ENCODE assay signal across 24 mouse cellular contexts in genomic region chr4:28588745-28589530, GRCm38 (mm10).
A peak's percentile ranks its signal among the peaks of the same experiment; 100 is the strongest.
DNase-seq lines count a peak whose midpoint lies in the region; ATAC-seq and TF ChIP-seq lines count a peak whose summit lies in the region.
"Had no signal": no experiment of that assay in that cellular context is flagged by ENCODE, and none has a peak within 500 bp of the region (broad histone marks: within the 10 kb centered on the region; RNA-seq: fewer than 3 reads in every experiment).

No protein-coding gene starts in this region.

- H3K27ac ChIP-seq in heart, adult 2 months = no peak overlapping the region
- no peak overlapping the region for H3K27ac ChIP-seq in lung, embryonic 14.5 days (ENCODE audit: low read depth)
- H3K27ac ChIP-seq: hindbrain, embryonic 12.5 days; limb, embryonic 10.5 days; liver, embryonic 15.5 days; midbrain, embryonic 12.5 days; neural tube, embryonic 12.5 days had no signal

- intact Hi-C loops in heart, adult 2 months (cut with DNase I) = no loop called here

- H3K36me3 ChIP-seq in heart, adult 2 months (ENCODE audit: control insufficient read depth, insufficient read depth, low read length) = no peaks in the 10 kb centered on the region
- no peaks in the 10 kb centered on the region for H3K36me3 ChIP-seq in lung, embryonic 14.5 days (ENCODE audit: insufficient read depth)
- H3K36me3 ChIP-seq in C2C12 (ENCODE audit: control insufficient read depth, insufficient read depth) = no peaks in the 10 kb centered on the region
- H3K36me3 ChIP-seq: hindbrain, embryonic 12.5 days; limb, embryonic 10.5 days; liver, embryonic 15.5 days; midbrain, embryonic 12.5 days; neural tube, embryonic 12.5 days had no signal

- no peaks in the 10 kb centered on the region for H3K4me1 ChIP-seq in heart, adult 2 months (ENCODE audit: control insufficient read depth, insufficient read depth, low read length)
- no peaks in the 10 kb centered on the region for H3K4me1 ChIP-seq in lung, embryonic 14.5 days (ENCODE audit: insufficient read depth)
- H3K4me1 ChIP-seq: hindbrain, embryonic 12.5 days; limb, embryonic 10.5 days; liver, embryonic 15.5 days; midbrain, embryonic 12.5 days; neural tube, embryonic 12.5 days had no signal

- H3K79me3 ChIP-seq in C2C12 (ENCODE audit: low read depth) = no peaks in the 10 kb centered on the region

- no peaks in the 10 kb centered on the region for H3K79me2 ChIP-seq in heart, adult 2 months (replicated peaks; ENCODE audit: control insufficient read depth, insufficient read depth, low read length)
- H3K79me2 ChIP-seq in C2C12 (ENCODE audit: control insufficient read depth, insufficient read depth) = no peaks in the 10 kb centered on the region

- H3ac ChIP-seq in C2C12 (ENCODE audit: control insufficient read depth, insufficient read length, low read depth) = no peak overlapping the region

- TF ChIP-seq POLR2A in heart, adult 2 months (IDR thresholded peaks at IDR 0.05; ENCODE audit: insufficient read depth, low read depth, low read length) = no peak

- no peak for TF ChIP-seq EP300 in heart, adult 2 months (IDR thresholded peaks at IDR 0.05; ENCODE audit: insufficient read depth, low read depth, low read length)

- TF ChIP-seq CTCF in heart, adult 2 months (IDR thresholded peaks at IDR 0.05) = no peak
- TF ChIP-seq CTCF in lung, embryonic 14.5 days (IDR thresholded peaks at IDR 0.05; ENCODE audit: low read depth) = no peak
- no peak for TF ChIP-seq CTCF in C2C12 (IDR thresholded peaks at IDR 0.05; ENCODE audit: control insufficient read depth, insufficient read depth, insufficient read length)

- H3K27me3 ChIP-seq in heart, adult 2 months (ENCODE audit: control insufficient read depth, insufficient read depth, low read length) = no peaks in the 10 kb centered on the region
- no peaks in the 10 kb centered on the region for H3K27me3 ChIP-seq in lung, embryonic 14.5 days (ENCODE audit: insufficient read depth, low read length)
- no peaks in the 10 kb centered on the region for H3K27me3 ChIP-seq in C2C12 (ENCODE audit: control insufficient read depth, insufficient read depth, insufficient read length)
- H3K27me3 ChIP-seq: hindbrain, embryonic 12.5 days; liver, embryonic 15.5 days; midbrain, embryonic 12.5 days; neural tube, embryonic 12.5 days; Patski had no signal

- no peak overlapping the region for H3K4me2 ChIP-seq in lung, embryonic 14.5 days
- H3K4me2 ChIP-seq: hindbrain, embryonic 12.5 days; liver, embryonic 15.5 days; midbrain, embryonic 12.5 days; neural tube, embryonic 12.5 days had no signal

- 82% methylated on average over 12 of the region's 12 CpGs for WGBS in heart, adult 2 months
- 36% methylated on average over 12 of the region's 12 CpGs for WGBS in lung, embryonic 14.5 days

- peak; percentile 77 for DNase-seq in heart, adult 11 months
- DNase-seq in heart, adult 2 months = no peak
- peak; percentile 71 for DNase-seq in lung, embryonic 14.5 days
- DNase-seq in lung, adult 18-20 months = no peak
- peak; percentile 4 to 31 for DNase-seq in lung, postnatal 4 days
- no peak for DNase-seq in spleen, postnatal 4 days (ENCODE audit: low spot score in 2 of 2)
- no peak for DNase-seq in urinary bladder, adult 2 months (ENCODE audit: low spot score)
- DNase-seq: adrenal gland, adult 8-10 months; cerebellum, adult 11-12 months; gastrocnemius, postnatal 14 days; heart, adult 18-20 months; liver; retina, postnatal 1 day; right cerebral cortex, postnatal 25 days; spleen, adult 18-20 months had no signal

- no peak overlapping the region for H3K4me3 ChIP-seq in heart, adult 2 months
- no peak overlapping the region for H3K4me3 ChIP-seq in lung, embryonic 14.5 days (ENCODE audit: low read depth, low read length)
- no peak overlapping the region for H3K4me3 ChIP-seq in C2C12 (ENCODE audit: insufficient read depth, poor library complexity, severe bottlenecking)
- H3K4me3 ChIP-seq: hindbrain, embryonic 12.5 days; limb, embryonic 10.5 days; liver, embryonic 15.5 days; midbrain, embryonic 12.5 days; neural tube, embryonic 12.5 days had no signal

- no peak overlapping the region for H3K9ac ChIP-seq in heart, adult 2 months (ENCODE audit: low read depth, low read length)
- no peak overlapping the region for H3K9ac ChIP-seq in lung, embryonic 14.5 days
- H3K9ac ChIP-seq: hindbrain, embryonic 12.5 days; liver, embryonic 15.5 days; midbrain, embryonic 12.5 days; neural tube, embryonic 12.5 days had no signal

- no peaks in the 10 kb centered on the region for H3K9me3 ChIP-seq in lung, embryonic 14.5 days (ENCODE audit: low read depth, low read length)
- H3K9me3 ChIP-seq: hindbrain, embryonic 12.5 days; limb, embryonic 10.5 days; liver, embryonic 15.5 days; midbrain, embryonic 12.5 days; neural tube, embryonic 12.5 days had no signal

- peak; percentile 75; the same call in 1 of the 2 replicates for ATAC-seq in lung, embryonic 14.5 days (ENCODE audit: insufficient read depth)
- ATAC-seq: forebrain, embryonic 14.5 days; intestine, postnatal 0 days; Patski had no signal

TF ChIP-seq in C2C12, 6 proteins besides CTCF, POLR2A, EP300 and RAD21:
- TF ChIP-seq FOSL1 (IDR thresholded peaks at IDR 0.05; ENCODE audit: insufficient read depth, low read length, poor library complexity, severe bottlenecking) = no peak
- no peak for TF ChIP-seq USF1 (IDR thresholded peaks at IDR 0.05; ENCODE audit: low read depth)
- TF ChIP-seq CEBPB (IDR thresholded peaks at IDR 0.05; ENCODE audit: low read depth) = peak; percentile 47
- TF ChIP-seq MAX (IDR thresholded peaks at IDR 0.05) = no peak
- no peak for TF ChIP-seq MYOD1 (IDR thresholded peaks at IDR 0.05; ENCODE audit: control insufficient read depth, insufficient read length, low read depth)
- no peak for TF ChIP-seq MYOG (IDR thresholded peaks at IDR 0.05; ENCODE audit: control insufficient read depth, extremely low read depth, insufficient read length)
TF ChIP-seq in C2C12: peak in this region for 1.

Comparison
In these comparisons a context has a peak if more than half of its experiments do, and no peak if none do; other contexts are left out.
1. DNase-seq: peak in heart, adult 11 months (single experiment), lung, embryonic 14.5 days (single experiment) and lung, postnatal 4 days (2 of 2); none in heart, adult 2 months (0 of 2), lung, adult 18-20 months (0 of 2), spleen, postnatal 4 days (0 of 2) and urinary bladder, adult 2 months (single experiment).